ENCODE assay signal across 23 mouse cellular contexts in the genomic region with DNA sequence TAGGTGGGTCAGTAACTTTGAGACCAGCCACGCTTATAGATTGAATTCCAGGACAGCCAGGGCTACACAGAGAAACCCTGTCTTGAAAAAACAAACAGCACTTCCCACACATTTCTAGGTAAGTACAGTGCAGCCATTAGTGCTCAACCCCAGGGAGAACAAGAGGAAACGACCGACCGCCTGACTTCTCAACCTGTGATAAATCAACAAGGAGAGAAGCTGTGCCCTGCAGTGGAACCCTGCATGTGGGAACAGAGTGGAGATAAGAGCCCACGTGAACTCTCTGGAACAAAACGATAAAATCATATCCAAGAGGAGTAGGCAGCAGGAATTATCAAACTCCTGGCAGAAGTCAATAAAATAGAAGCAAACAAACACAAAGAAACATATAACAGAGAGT. TPM values are rescaled to one million over a fixed set of nuclear protein-coding genes. Genes with fewer than 3 reads are reported as not detected.
DNase-seq lines count a peak whose midpoint lies in the region; ATAC-seq and TF ChIP-seq lines count a peak whose summit lies in the region.
"Had no signal": no experiment of that assay in that cellular context is flagged by ENCODE, and none has a peak within 500 bp of the region (broad histone marks: within the 10 kb centered on the region; RNA-seq: fewer than 3 reads in every experiment).

No protein-coding gene starts in this region.

- H3K27me3 ChIP-seq in intestine, embryonic 16.5 days (replicated peaks; ENCODE audit: control insufficient read depth, insufficient read depth, low read length), result no peaks in the 10 kb centered on the region
- H3K27me3 ChIP-seq in intestine, embryonic 15.5 days (replicated peaks), result no peaks in the 10 kb centered on the region
- no peaks in the 10 kb centered on the region for H3K27me3 ChIP-seq in kidney, postnatal 0 days (ENCODE audit: insufficient read depth, low read length)
- no peaks in the 10 kb centered on the region for H3K27me3 ChIP-seq in kidney, adult 2 months (replicated peaks; ENCODE audit: control insufficient read depth, insufficient read depth, low read length)
- H3K27me3 ChIP-seq in hindbrain, embryonic 16.5 days (replicated peaks; ENCODE audit: control insufficient read depth, insufficient read depth, low read length), result no peaks in the 10 kb centered on the region
- H3K27me3 ChIP-seq: forebrain, embryonic 15.5 days; heart, embryonic 15.5 days; Patski had no signal

- H3K4me2 ChIP-seq in intestine, embryonic 16.5 days (ENCODE audit: low read depth, low read length), result no peak overlapping the region
- no peak overlapping the region for H3K4me2 ChIP-seq in intestine, embryonic 15.5 days (replicated peaks)
- H3K4me2 ChIP-seq in kidney, postnatal 0 days (ENCODE audit: low read length), result no peak overlapping the region
- H3K4me2 ChIP-seq in hindbrain, embryonic 16.5 days (ENCODE audit: low read length), result no peak overlapping the region
- H3K4me2 ChIP-seq: forebrain, embryonic 15.5 days; heart, embryonic 15.5 days; hindbrain, embryonic 14.5 days had no signal

- H3K36me3 ChIP-seq in intestine, embryonic 16.5 days (ENCODE audit: control insufficient read depth, insufficient read depth, low read length), result no peaks in the 10 kb centered on the region
- no peaks in the 10 kb centered on the region for H3K36me3 ChIP-seq in intestine, embryonic 15.5 days
- no peaks in the 10 kb centered on the region for H3K36me3 ChIP-seq in kidney, postnatal 0 days (ENCODE audit: insufficient read depth, low read length)
- H3K36me3 ChIP-seq in kidney, adult 2 months (ENCODE audit: control insufficient read depth, insufficient read depth, low read length), result no peaks in the 10 kb centered on the region
- H3K36me3 ChIP-seq in hindbrain, embryonic 16.5 days (ENCODE audit: control insufficient read depth, insufficient read depth, low read length), result no peaks in the 10 kb centered on the region
- H3K36me3 ChIP-seq: forebrain, embryonic 15.5 days; heart, embryonic 10.5 days; heart, embryonic 15.5 days; hindbrain, embryonic 10.5 days had no signal

- no peak for TF ChIP-seq POLR2A in kidney, adult 2 months (IDR thresholded peaks at IDR 0.05; ENCODE audit: low read depth, low read length)

- H3K9me3 ChIP-seq in intestine, embryonic 16.5 days (ENCODE audit: control insufficient read depth, low read length), result no peaks in the 10 kb centered on the region
- H3K9me3 ChIP-seq in intestine, embryonic 15.5 days, result no peaks in the 10 kb centered on the region
- no peaks in the 10 kb centered on the region for H3K9me3 ChIP-seq in kidney, postnatal 0 days (replicated peaks; ENCODE audit: low read length)
- no peaks in the 10 kb centered on the region for H3K9me3 ChIP-seq in hindbrain, embryonic 16.5 days (ENCODE audit: control insufficient read depth, low read length)
- H3K9me3 ChIP-seq: forebrain, embryonic 15.5 days; heart, embryonic 10.5 days; heart, embryonic 15.5 days; hindbrain, embryonic 10.5 days had no signal

- ATAC-seq in intestine, embryonic 16.5 days, result peak; percentile 45
- ATAC-seq in intestine, embryonic 15.5 days, result no peak
- no peak for ATAC-seq in kidney, postnatal 0 days (replicated peaks; ENCODE audit: low FRiP score, low read depth)
- ATAC-seq in hindbrain, embryonic 16.5 days, result no peak
- ATAC-seq: forebrain, embryonic 15.5 days; Patski had no signal

- TF ChIP-seq CTCF in kidney, postnatal 0 days (IDR thresholded peaks at IDR 0.05; ENCODE audit: low read depth), result no peak
- no peak for TF ChIP-seq CTCF in kidney, adult 2 months (conservative IDR thresholded peaks at IDR 0.05; ENCODE audit: insufficient read depth, insufficient read length, low read depth, low read length)

- H3K4me1 ChIP-seq in intestine, embryonic 16.5 days (ENCODE audit: control insufficient read depth, insufficient read depth, low read length), result 0 out of 2 replicates have a peak, but pooled peaks cover 6% of the 10 kb centered on the region
- H3K4me1 ChIP-seq in intestine, embryonic 15.5 days (replicated peaks), result peaks cover 9% of the 10 kb centered on the region; the same call in 1 of the 2 replicates
- H3K4me1 ChIP-seq in kidney, postnatal 0 days (replicated peaks; ENCODE audit: insufficient read depth, low read length), result no peaks in the 10 kb centered on the region; the same call in 1 of the 2 replicates
- no peaks in the 10 kb centered on the region; the same call in 1 of the 2 replicates for H3K4me1 ChIP-seq in kidney, adult 2 months (ENCODE audit: control insufficient read depth, insufficient read depth, low read length)
- H3K4me1 ChIP-seq in hindbrain, embryonic 16.5 days (ENCODE audit: control insufficient read depth, insufficient read depth, low read depth, low read length), result peaks cover 11% of the 10 kb centered on the region

- DNase-seq in kidney, postnatal 0 days (ENCODE audit: low spot score), result peak; percentile 50
- DNase-seq in kidney, adult 2 months, result no peak
- DNase-seq in NIH3T3 (ENCODE audit: low read depth), result peak; percentile 0
- peak; percentile 10 for DNase-seq in mesoderm, embryonic 11.5 days (ENCODE audit: low read depth, low spot score)
- no peak for DNase-seq in spleen, postnatal 36 days (ENCODE audit: low spot score in 2 of 2)
- DNase-seq: adrenal gland, adult 2 months; adrenal gland, postnatal 25 days; cerebellum, adult 18-20 months; cerebellum, adult 9-11 months; cerebellum, postnatal 36 days; gastrocnemius, postnatal 36 days; heart, adult 18-20 months had no signal

- H3K9ac ChIP-seq in intestine, embryonic 16.5 days (ENCODE audit: low read depth, low read length), result no peak overlapping the region
- H3K9ac ChIP-seq in intestine, embryonic 15.5 days, result no peak overlapping the region
- no peak overlapping the region for H3K9ac ChIP-seq in kidney, postnatal 0 days (ENCODE audit: low read depth, low read length)
- no peak overlapping the region for H3K9ac ChIP-seq in hindbrain, embryonic 16.5 days (ENCODE audit: low read depth, low read length)
- H3K9ac ChIP-seq: forebrain, embryonic 15.5 days; heart, embryonic 15.5 days; hindbrain, embryonic 14.5 days had no signal

- no peak overlapping the region for H3K27ac ChIP-seq in intestine, embryonic 16.5 days (ENCODE audit: low read length)
- no peak overlapping the region for H3K27ac ChIP-seq in intestine, embryonic 15.5 days
- H3K27ac ChIP-seq in kidney, postnatal 0 days, result no peak overlapping the region
- no peak overlapping the region for H3K27ac ChIP-seq in kidney, adult 2 months (ENCODE audit: insufficient read depth, low read depth, low read length)
- no peak overlapping the region for H3K27ac ChIP-seq in hindbrain, embryonic 16.5 days (ENCODE audit: low read depth, low read length)
- H3K27ac ChIP-seq: forebrain, embryonic 15.5 days; heart, embryonic 10.5 days; heart, embryonic 15.5 days; hindbrain, embryonic 10.5 days; hindbrain, embryonic 14.5 days had no signal

- 36% methylated on average over 6 of the region's 6 CpGs for WGBS in intestine, embryonic 16.5 days
- WGBS in intestine, embryonic 15.5 days, result 25% methylated on average over 6 of the region's 6 CpGs
- WGBS in kidney, postnatal 0 days, result 9% methylated on average over 6 of the region's 6 CpGs
- 32% methylated on average over 6 of the region's 6 CpGs for WGBS in kidney, adult 2 months
- 56% methylated on average over 6 of the region's 6 CpGs for WGBS in hindbrain, embryonic 16.5 days

- H3K4me3 ChIP-seq in intestine, embryonic 16.5 days (ENCODE audit: low read length), result no peak overlapping the region
- H3K4me3 ChIP-seq in intestine, embryonic 15.5 days (replicated peaks), result no peak overlapping the region
- H3K4me3 ChIP-seq in kidney, postnatal 0 days (replicated peaks; ENCODE audit: low read depth, low read length), result no peak overlapping the region
- no peak overlapping the region for H3K4me3 ChIP-seq in kidney, adult 2 months (ENCODE audit: insufficient read depth, low read depth, low read length)
- H3K4me3 ChIP-seq in hindbrain, embryonic 16.5 days (ENCODE audit: low read length), result no peak overlapping the region
- H3K4me3 ChIP-seq: forebrain, embryonic 15.5 days; heart, embryonic 10.5 days; heart, embryonic 15.5 days; hindbrain, embryonic 10.5 days had no signal

RNA-seq across cellular contexts. Expression of gene Klrb1c, which starts 4.7 kb away (rescaled TPM):
- 0.13 and 0.38 TPM in 2 replicates for polyA plus RNA-seq in intestine, embryonic 16.5 days (2015; fragmentation: Nextera tagmentation; extraction: Ambion mirVana)
- 0.30 and 0.34 TPM in 2 replicates for polyA plus RNA-seq in intestine, embryonic 15.5 days (2015; fragmentation: Nextera tagmentation; extraction: Ambion mirVana)
- polyA plus RNA-seq in kidney, postnatal 0 days (2015; fragmentation: Nextera tagmentation; extraction: Ambion mirVana), result 0.16 and 0.17 TPM in 2 replicates
- polyA plus RNA-seq in kidney, adult 2 months (2012; rRNA removed), result 0.15 and 0.31 TPM in 2 replicates
- 0.11 and 0.15 TPM in 2 replicates for polyA plus RNA-seq in hindbrain, embryonic 16.5 days (2015; fragmentation: Nextera tagmentation; extraction: Ambion mirVana)
- polyA plus RNA-seq: C2C12; embryonic facial prominence, embryonic 14.5 days; forebrain, embryonic 15.5 days; hindbrain, embryonic 10.5 days; Patski had no signal

RNA-seq across cellular contexts. Expression of gene Gm44511, which starts 32.4 kb away (rescaled TPM):
- 0.38 TPM in 1 of 2 replicates, not detected in the other for polyA plus RNA-seq in intestine, embryonic 16.5 days (2015; fragmentation: Nextera tagmentation; extraction: Ambion mirVana)
- not detected in 2 replicates for polyA plus RNA-seq in intestine, embryonic 15.5 days (2015; fragmentation: Nextera tagmentation; extraction: Ambion mirVana)
- not detected in 2 replicates for polyA plus RNA-seq in kidney, postnatal 0 days (2015; fragmentation: Nextera tagmentation; extraction: Ambion mirVana)
- polyA plus RNA-seq in kidney, adult 2 months (2012; rRNA removed), result 0.23 TPM in 1 of 2 replicates, not detected in the other
- not detected in 2 replicates for polyA plus RNA-seq in hindbrain, embryonic 16.5 days (2015; fragmentation: Nextera tagmentation; extraction: Ambion mirVana)
- polyA plus RNA-seq: adrenal gland, adult 2 months; C2C12; forebrain, embryonic 15.5 days; heart, embryonic 10.5 days; heart, embryonic 15.5 days; hindbrain, embryonic 10.5 days; hindbrain, embryonic 14.5 days; Patski had no signal

RNA-seq across cellular contexts. Expression of gene Klrb1b, which starts 32.4 kb away (rescaled TPM):
- 1.1 and 1.4 TPM in 2 replicates for polyA plus RNA-seq in intestine, embryonic 16.5 days (2015; fragmentation: Nextera tagmentation; extraction: Ambion mirVana)
- 1.2 TPM in 2 replicates for polyA plus RNA-seq in intestine, embryonic 15.5 days (2015; fragmentation: Nextera tagmentation; extraction: Ambion mirVana)
- not detected in 2 replicates for polyA plus RNA-seq in kidney, postnatal 0 days (2015; fragmentation: Nextera tagmentation; extraction: Ambion mirVana)
- 0.03 and 0.11 TPM in 2 replicates for polyA plus RNA-seq in kidney, adult 2 months (2012; rRNA removed)
- polyA plus RNA-seq in hindbrain, embryonic 16.5 days (2015; fragmentation: Nextera tagmentation; extraction: Ambion mirVana), result not detected in 2 replicates
- polyA plus RNA-seq: adrenal gland, adult 2 months; C2C12; forebrain, embryonic 15.5 days; heart, embryonic 10.5 days; hindbrain, embryonic 10.5 days; hindbrain, embryonic 14.5 days; Patski had no signal

Comparison
In these comparisons a context has a peak if more than half of its experiments do, and no peak if none do; other contexts are left out.
1. DNase-seq: peak in kidney, postnatal 0 days (single experiment), NIH3T3 (single experiment) and mesoderm, embryonic 11.5 days (single experiment); none in kidney, adult 2 months (single experiment) and spleen, postnatal 36 days (0 of 2).